Mouse (Mus musculus) limb, embryonic 14.5 days (tissue): ENCODE data around the gene Klhl13. TPM values are rescaled to one million over a fixed set of nuclear protein-coding genes. Genes with fewer than 3 reads are reported as not detected.
A peak's percentile ranks its signal among the peaks of the same experiment; 100 is the strongest.

Experiments used
- ATAC-seq: fragments of 200-750 bp; cut with Nextera tagmentation; 2 replicates; pipeline ENCODE4 v1.8.0; 2017; ENCODE audit warnings: low read depth, moderate number of reproducible peaks, moderate TSS enrichment; ENCODE audit not compliant: low FRiP score
- DNase-seq: peaks from one replicate; pipeline ENCODE4 v3.0.0-alpha.2; 2015; ENCODE audit warnings: low spot score
- H3K27ac ChIP-seq: fragments of 300-500 bp; sonication (generic); replicated peaks from 2 replicates; pipeline ENCODE4 v1.5.1; 2014; ENCODE audit warnings: low read depth, mild to moderate bottlenecking, low read length, moderate library complexity, mixed read lengths
- H3K27me3 ChIP-seq: fragments of 300-500 bp; sonication (generic); 2 replicates; pipeline ENCODE4 v1.6.1; 2014; ENCODE audit warnings: low read length, mixed read lengths; ENCODE audit not compliant: control insufficient read depth, insufficient read depth
- H3K36me3 ChIP-seq: fragments of 300-500 bp; sonication (generic); 2 replicates; pipeline ENCODE4 v1.6.1; 2014; ENCODE audit warnings: mild to moderate bottlenecking, low read length, moderate library complexity, mixed read lengths; ENCODE audit not compliant: control insufficient read depth, insufficient read depth
- H3K4me1 ChIP-seq: fragments of 300-500 bp; sonication (generic); 2 replicates; pipeline ENCODE4 v1.6.1; 2014; ENCODE audit warnings: antibody characterized with exemption, low read length, mixed read lengths; ENCODE audit not compliant: control insufficient read depth, insufficient read depth
- H3K4me2 ChIP-seq: fragments of 300-500 bp; sonication (generic); replicated peaks from 2 replicates; pipeline ENCODE4 v1.6.1; 2014; ENCODE audit warnings: low read depth, mild to moderate bottlenecking, low read length, moderate library complexity; ENCODE audit not compliant: severe bottlenecking
- H3K4me3 ChIP-seq: fragments of 300-500 bp; sonication (generic); replicated peaks from 2 replicates; pipeline ENCODE4 v1.5.1; 2014; ENCODE audit warnings: low read length
- H3K9ac ChIP-seq: fragments of 300-500 bp; sonication (generic); 2 replicates; pipeline ENCODE4 v1.6.1; 2014; ENCODE audit warnings: mild to moderate bottlenecking, low read depth, low read length, moderate library complexity; ENCODE audit not compliant: severe bottlenecking
- H3K9me3 ChIP-seq: fragments of 300-500 bp; sonication (generic); 2 replicates; pipeline ENCODE4 v1.6.1; 2016; ENCODE audit warnings: low read length; ENCODE audit not compliant: control insufficient read depth
- POLR2A ChIP-seq: fragments of 200-500 bp; IDR thresholded peaks from 2 replicates; pipeline ENCODE4 v1.8.0; 2012; ENCODE audit warnings: inconsistent platforms, mild to moderate bottlenecking, moderate library complexity, borderline replicate concordance; ENCODE audit not compliant: insufficient read depth, insufficient read length; ENCODE audit errors: extremely low read depth
- WGBS: fragments of 180-500 bp; shearing (Covaris S2); extraction: QIAGEN DNeasy Blood & Tissue Kit; methylation state at CpG from one replicate; pipeline ENCODE4 v1.1.7; 2014; 5-methylcytosine and 5-hydroxymethylcytosine counted together
- polyA plus RNA-seq, 2 experiments: library from polyadenylated mRNA; depleted of rRNA in 1 of 2; stranded (reverse) in 1 of 2; unstranded in 1 of 2; fragments of >200 nt; fragmentation: Nextera tagmentation in 1 of 2; extraction: Ambion mirVana in 1 of 2; gene quantifications; 2 replicates each; pipeline versions ENCODE4 v1.2.1 to v1.2.3; 2012 to 2014

Gene Klhl13
- polyA plus RNA-seq, 2 experiments = 70.2 to 110 TPM

GRCm38 (mm10) chrX:23284530-23285441, 80.1 kb downstream of the Klhl13 start:
- Histone ChIP-seq H3K9me3 (no peaks in the 10 kb centered on the region), H3K4me3 (no peak overlapping the region), H3K4me2 (no peak overlapping the region), H3K27ac (no peak overlapping the region), H3K27me3 (no peaks in the 10 kb centered on the region), H3K36me3 (no peaks in the 10 kb centered on the region), H3K4me1 (no peaks in the 10 kb centered on the region), H3K9ac (no peak overlapping the region)
- ATAC-seq = no peak
- 57% methylated on average over 11 of the region's 11 CpGs for WGBS
- no peak for TF ChIP-seq POLR2A
- DNase-seq = no peak

DNA sequence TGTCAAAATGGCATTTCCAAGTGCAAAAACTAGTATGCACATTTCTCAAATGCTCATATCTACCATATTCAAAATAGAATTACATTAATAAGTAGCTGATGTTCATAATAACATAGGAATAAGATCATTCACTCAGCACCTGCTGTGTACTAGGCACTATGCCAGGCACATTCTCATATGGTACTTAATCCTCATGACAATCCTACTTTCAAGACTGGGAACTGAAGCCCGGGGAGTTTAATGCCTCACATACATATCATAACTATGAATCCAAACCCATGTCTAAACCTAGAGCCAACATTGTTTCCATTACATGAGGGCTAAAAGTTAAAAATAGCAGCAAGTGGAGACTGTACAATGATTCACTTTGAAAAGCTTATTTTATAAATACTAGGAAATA, 97.3 kb downstream of the Klhl13 start:
- 65% methylated on average over 1 of the region's 1 CpGs for WGBS
- Histone ChIP-seq H3K27me3 (no peaks in the 10 kb centered on the region), H3K4me3 (no peak overlapping the region), H3K9me3 (no peaks in the 10 kb centered on the region), H3K4me1 (no peaks in the 10 kb centered on the region), H3K4me2 (no peak overlapping the region), H3K9ac (no peak overlapping the region), H3K36me3 (no peaks in the 10 kb centered on the region), H3K27ac (no peak overlapping the region)
- ATAC-seq = no peak
- peak; percentile 52 for DNase-seq
- no peak for TF ChIP-seq POLR2A

GRCm38 (mm10) chrX:23248752-23249151, 116.1 kb downstream of the Klhl13 start:
- H3K4me2 ChIP-seq = no peak overlapping the region
- no peaks in the 10 kb centered on the region for H3K36me3 ChIP-seq
- H3K27ac ChIP-seq = no peak overlapping the region
- no peak for TF ChIP-seq POLR2A
- H3K9me3 ChIP-seq = no peaks in the 10 kb centered on the region
- DNase-seq (no peak), ATAC-seq (no peak)
- H3K4me3 ChIP-seq = no peak overlapping the region
- H3K9ac ChIP-seq = no peak overlapping the region
- H3K4me1 ChIP-seq = no peaks in the 10 kb centered on the region
- H3K27me3 ChIP-seq = no peaks in the 10 kb centered on the region
